Mouse (Mus musculus): ENCODE results near the gene Apold1.

Apold1 gene

DNA sequence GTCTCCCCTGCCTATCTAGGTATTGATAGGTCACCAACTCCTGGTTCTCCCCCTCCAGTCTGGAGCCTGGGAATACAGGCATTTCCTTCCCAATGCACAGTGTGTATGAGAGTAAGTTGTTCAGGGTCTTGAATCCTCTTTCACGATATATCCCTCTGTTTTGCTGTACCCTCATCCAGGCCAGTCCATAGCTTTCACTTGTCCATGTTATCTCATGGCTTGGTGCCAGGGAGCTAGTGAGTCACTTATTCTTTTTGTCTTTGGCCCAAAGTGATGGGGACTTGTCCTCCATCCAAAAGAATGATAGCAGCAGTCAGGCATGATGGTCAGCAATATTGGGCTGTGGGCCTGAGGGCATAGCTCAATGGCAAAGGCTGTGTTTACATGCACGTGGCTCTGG, 45.2 kb downstream of the Apold1 start:
- no peak for DNase-seq (ENCODE audit: low spot score)

DNA sequence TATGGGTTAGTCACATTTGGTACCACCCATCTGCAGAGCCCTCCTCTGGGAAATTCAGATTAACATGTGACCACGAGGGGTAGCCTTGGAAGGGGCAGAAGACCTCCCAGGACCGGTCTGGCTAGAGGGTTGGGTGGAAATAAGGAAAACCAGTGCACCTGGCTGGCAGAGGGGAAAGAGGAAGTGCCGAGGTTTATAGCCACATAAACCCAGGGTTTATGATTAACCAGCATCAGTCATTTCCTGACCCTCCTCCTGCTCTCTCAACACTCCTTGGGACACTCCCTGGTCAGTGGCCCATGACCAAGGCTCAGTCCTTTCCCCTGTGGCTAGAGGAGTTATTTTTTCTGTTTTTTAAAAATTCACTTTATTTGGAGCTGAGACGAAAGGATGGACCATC, 47.7 kb downstream of the Apold1 start:
- peak; percentile 42 for DNase-seq (ENCODE audit: low spot score)
